Mouse (Mus musculus): ENCODE measurements around the gene Eno1. TPM values are rescaled to one million over a fixed set of nuclear protein-coding genes. Genes with fewer than 3 reads are reported as not detected.
A peak's percentile ranks its signal among the peaks of the same experiment; 100 is the strongest.
"Not testable (repeated sequence)": the region's sequence is repeated elsewhere in the genome, so short reads cannot be mapped to it uniquely, and the experiment has no call there.

Gene Eno1
- polyA plus RNA-seq, 1 experiment from 2014 or later = 1,431 TPM

GRCm38 (mm10) chr4:150259577-150259976, 23.1 kb downstream of the Eno1 start:
- Histone ChIP-seq H3K4me1 (peaks cover 8% of the 10 kb centered on the region), H3K27ac (no peak overlapping the region), H3K4me2 (replicated peaks) (no peak overlapping the region), H3K9ac (no peak overlapping the region), H3K36me3 (no peaks in the 10 kb centered on the region; the same call in 1 of the 2 replicates), H3K4me3 (no peak overlapping the region), H3K9me3 (no peaks in the 10 kb centered on the region), H3K27me3 (replicated peaks) (no peaks in the 10 kb centered on the region)
- ATAC-seq (ENCODE audit: low FRiP score, low read depth) = no peak
- 92% methylated on average over 7 of the region's 7 CpGs for WGBS

GRCm38 (mm10) chr4:150260111-150260510, 23.6 kb downstream of the Eno1 start:
- H3K36me3 ChIP-seq = no peaks in the 10 kb centered on the region
- no peak overlapping the region for H3K9ac ChIP-seq
- peaks cover 8% of the 10 kb centered on the region for H3K4me1 ChIP-seq
- no peak overlapping the region for H3K4me2 ChIP-seq (replicated peaks)
- H3K27ac ChIP-seq = no peak overlapping the region
- ATAC-seq (ENCODE audit: low FRiP score, low read depth) = no peak
- H3K27me3 ChIP-seq (replicated peaks) = no peaks in the 10 kb centered on the region
- 50% methylated on average over 7 of the region's 7 CpGs for WGBS
- H3K9me3 ChIP-seq = no peaks in the 10 kb centered on the region
- no peak overlapping the region for H3K4me3 ChIP-seq

GRCm38 (mm10) chr4:150260745-150261144, 24.2 kb downstream of the Eno1 start:
- Histone ChIP-seq H3K27me3 (replicated peaks) (no peaks in the 10 kb centered on the region), H3K36me3 (no peaks in the 10 kb centered on the region), H3K4me2 (replicated peaks) (no peak overlapping the region), H3K4me1 (peaks cover 8% of the 10 kb centered on the region), H3K27ac (no peak overlapping the region), H3K9ac (no peak overlapping the region), H3K4me3 (no peak overlapping the region), H3K9me3 (no peaks in the 10 kb centered on the region)
- WGBS = 33% methylated on average over 6 of the region's 6 CpGs
- ATAC-seq (ENCODE audit: low FRiP score, low read depth) = no peak

- Histone ChIP-seq H3K27ac (no peak overlapping the region), H3K4me2 (replicated peaks) (no peak overlapping the region), H3K36me3 (no peaks in the 10 kb centered on the region), H3K9me3 (no peaks in the 10 kb centered on the region), H3K4me1 (peaks cover 13% of the 10 kb centered on the region), H3K4me3 (no peak overlapping the region), H3K27me3 (replicated peaks) (no peaks in the 10 kb centered on the region), H3K9ac (no peak overlapping the region)
- ATAC-seq (ENCODE audit: low FRiP score, low read depth) = no peak
- WGBS = 85% methylated on average over 8 of the region's 8 CpGs
These were observed 25.8 kb downstream of the Eno1 start for GRCm38 (mm10) chr4:150262301-150262700.

- WGBS = 55% methylated on average over 7 of the region's 7 CpGs
- Histone ChIP-seq H3K27me3 (replicated peaks) (no peaks in the 10 kb centered on the region), H3K9ac (no peak overlapping the region), H3K27ac (no peak overlapping the region), H3K4me3 (no peak overlapping the region), H3K36me3 (no peaks in the 10 kb centered on the region), H3K9me3 (no peaks in the 10 kb centered on the region), H3K4me1 (peaks cover 12% of the 10 kb centered on the region; the same call in 1 of the 2 replicates), H3K4me2 (replicated peaks) (no peak overlapping the region)
- no peak for ATAC-seq (ENCODE audit: low FRiP score, low read depth)
These were observed 28.4 kb downstream of the Eno1 start for GRCm38 (mm10) chr4:150264903-150265302.

GRCm38 (mm10) chr4:150265471-150265870, 28.9 kb downstream of the Eno1 start:
- no peaks in the 10 kb centered on the region for H3K9me3 ChIP-seq
- no peak overlapping the region for H3K4me3 ChIP-seq
- H3K36me3 ChIP-seq = no peaks in the 10 kb centered on the region
- H3K27ac ChIP-seq = no peak overlapping the region
- H3K27me3 ChIP-seq (replicated peaks) = no peaks in the 10 kb centered on the region
- H3K9ac ChIP-seq = no peak overlapping the region
- peaks cover 13% of the 10 kb centered on the region; the same call in 1 of the 2 replicates for H3K4me1 ChIP-seq
- 74% methylated on average over 5 of the region's 5 CpGs for WGBS
- H3K4me2 ChIP-seq (replicated peaks) = no peak overlapping the region
- no peak for ATAC-seq (ENCODE audit: low FRiP score, low read depth)

GRCm38 (mm10) chr4:150266655-150267223, 30.2 kb downstream of the Eno1 start:
- ATAC-seq (ENCODE audit: low FRiP score, low read depth) = no peak
- Histone ChIP-seq H3K27ac (no peak overlapping the region), H3K36me3 (no peaks in the 10 kb centered on the region), H3K4me3 (no peak overlapping the region), H3K4me1 (peaks cover 13% of the 10 kb centered on the region; the same call in 1 of the 2 replicates), H3K9me3 (no peaks in the 10 kb centered on the region), H3K9ac (no peak overlapping the region), H3K4me2 (replicated peaks) (no peak overlapping the region; the same call in 1 of the 2 replicates), H3K27me3 (replicated peaks) (no peaks in the 10 kb centered on the region)
- WGBS = 68% methylated on average over 21 of the region's 21 CpGs

- WGBS = 88% methylated on average over 33 of the region's 33 CpGs
- Histone ChIP-seq H3K9me3 (no peaks in the 10 kb centered on the region), H3K27ac (no peak overlapping the region), H3K4me1 (peaks cover 29% of the 10 kb centered on the region), H3K27me3 (replicated peaks) (no peaks in the 10 kb centered on the region), H3K36me3 (no peaks in the 10 kb centered on the region), H3K4me2 (replicated peaks) (no peak overlapping the region), H3K4me3 (no peak overlapping the region), H3K9ac (no peak overlapping the region)
- ATAC-seq (ENCODE audit: low FRiP score, low read depth) = no peak
These were observed 32.4 kb downstream of the Eno1 start for GRCm38 (mm10) chr4:150268674-150269653.

GRCm38 (mm10) chr4:150269679-150270078, 33.2 kb downstream of the Eno1 start:
- no peak overlapping the region for H3K9ac ChIP-seq
- H3K4me1 ChIP-seq = peaks cover 29% of the 10 kb centered on the region
- ATAC-seq (ENCODE audit: low FRiP score, low read depth) = no peak
- no peaks in the 10 kb centered on the region for H3K27me3 ChIP-seq (replicated peaks)
- no peak overlapping the region for H3K4me3 ChIP-seq
- H3K27ac ChIP-seq = no peak overlapping the region
- WGBS = 47% methylated on average over 7 of the region's 7 CpGs
- H3K9me3 ChIP-seq = no peaks in the 10 kb centered on the region
- no peaks in the 10 kb centered on the region for H3K36me3 ChIP-seq
- no peak overlapping the region for H3K4me2 ChIP-seq (replicated peaks)

- 73% methylated on average over 4 of the region's 4 CpGs for whole genome bisulfite sequencing
- H3K36me3 ChIP-seq; H3K27ac ChIP-seq; H3K9me3 ChIP-seq; H3K4me2 ChIP-seq (replicated peaks); ATAC-seq (ENCODE audit: low FRiP score, low read depth); H3K4me3 ChIP-seq; H3K9ac ChIP-seq; H3K27me3 ChIP-seq (replicated peaks): not testable (repeated sequence)
- H3K4me1 ChIP-seq = peaks cover 29% of the 10 kb centered on the region
These were observed 34.2 kb downstream of the Eno1 start for GRCm38 (mm10) chr4:150270718-150271117.

GRCm38 (mm10) chr4:150272725-150273124, 36.2 kb downstream of the Eno1 start:
- Histone ChIP-seq H3K9ac (peak overlapping the region; percentile 8; the same call in 1 of the 2 replicates), H3K27me3 (replicated peaks) (no peaks in the 10 kb centered on the region), H3K36me3 (no peaks in the 10 kb centered on the region), H3K27ac (no peak overlapping the region), H3K4me3 (no peak overlapping the region), H3K9me3 (no peaks in the 10 kb centered on the region), H3K4me1 (peaks cover 23% of the 10 kb centered on the region), H3K4me2 (replicated peaks) (peak overlapping the region; percentile 36)
- WGBS = 4% methylated on average over 9 of the region's 9 CpGs
- ATAC-seq (ENCODE audit: low FRiP score, low read depth) = peak; percentile 78

- Histone ChIP-seq H3K36me3 (no peaks in the 10 kb centered on the region), H3K9ac (no peak overlapping the region), H3K27ac (no peak overlapping the region), H3K9me3 (no peaks in the 10 kb centered on the region), H3K4me3 (no peak overlapping the region), H3K4me2 (replicated peaks) (no peak overlapping the region), H3K27me3 (replicated peaks) (no peaks in the 10 kb centered on the region), H3K4me1 (peaks cover 20% of the 10 kb centered on the region)
- 85% methylated on average over 5 of the region's 5 CpGs for WGBS
- no peak for ATAC-seq (ENCODE audit: low FRiP score, low read depth)
These were observed 39.0 kb downstream of the Eno1 start for GRCm38 (mm10) chr4:150275531-150275930.
